Mouse (Mus musculus) kidney, adult 2 months (tissue): Measurements from ENCODE around the gene Pigk. TPM values are rescaled to one million over a fixed set of nuclear protein-coding genes. Genes with fewer than 3 reads are reported as not detected.
A peak's percentile ranks its signal among the peaks of the same experiment; 100 is the strongest.
"Not testable (repeated sequence)": the region's sequence is repeated elsewhere in the genome, so short reads cannot be mapped to it uniquely, and the experiment has no call there.

ENCODE experiments used
- DNase-seq: peaks from one replicate; pipeline ENCODE4 v3.0.0; 2021
- H3K27ac ChIP-seq: fragments of 200-500 bp; 2 replicates; pipeline ENCODE4 v1.5.1; 2012; ENCODE audit warnings: low read depth, low read length, control low read depth, inconsistent platforms; ENCODE audit not compliant: insufficient read depth
- H3K27me3 ChIP-seq: fragments of 200-500 bp; replicated peaks from 2 replicates; pipeline ENCODE4 v1.6.1; 2012; ENCODE audit warnings: mild to moderate bottlenecking, moderate library complexity, low read length, inconsistent platforms; ENCODE audit not compliant: control insufficient read depth, insufficient read depth
- H3K36me3 ChIP-seq: fragments of 200-500 bp; 2 replicates; pipeline ENCODE4 v1.6.1; 2012; ENCODE audit warnings: mild to moderate bottlenecking, moderate library complexity, low read length, inconsistent platforms; ENCODE audit not compliant: control insufficient read depth, insufficient read depth
- H3K4me1 ChIP-seq: fragments of 200-500 bp; 2 replicates; pipeline ENCODE4 v1.6.1; 2011; ENCODE audit warnings: low read length; ENCODE audit not compliant: control insufficient read depth, insufficient read depth
- H3K4me3 ChIP-seq: fragments of 200-500 bp; 2 replicates; pipeline ENCODE4 v1.5.1; 2011; ENCODE audit warnings: mild to moderate bottlenecking, low read depth, low read length, control low read depth; ENCODE audit not compliant: insufficient read depth
- CTCF ChIP-seq: fragments of 200-500 bp; conservative IDR thresholded peaks from 2 replicates; pipeline ENCODE4 v1.5.1; 2011; ENCODE audit warnings: low read depth, mild to moderate bottlenecking, control low read depth, low read length, moderate library complexity, mixed read lengths; ENCODE audit not compliant: insufficient read depth, insufficient read length
- POLR2A ChIP-seq: fragments of 200-500 bp; IDR thresholded peaks from one replicate; pipeline ENCODE4 v1.6.1; 2011; ENCODE audit warnings: low read depth, low read length, control low read depth
- WGBS: fragments of 180-500 bp; shearing (Covaris S2); methylation state at CpG from one replicate; pipeline ENCODE4 v1.1.7; 2018; 5-methylcytosine and 5-hydroxymethylcytosine counted together
- polyA plus RNA-seq: library from polyadenylated mRNA; depleted of rRNA; stranded (reverse); fragments of >200 nt; gene quantifications from 2 replicates; pipeline ENCODE4 v1.2.3, GENCODE M21; 2012

Gene Pigk
- polyA plus RNA-seq, 1 experiment, result 13.4 TPM

- Histone ChIP-seq H3K4me1 (peaks cover 5% of the 10 kb centered on the region; the same call in 1 of the 2 replicates), H3K4me3 (no peak overlapping the region), H3K27ac (no peak overlapping the region), H3K27me3 (no peaks in the 10 kb centered on the region), H3K36me3 (no peaks in the 10 kb centered on the region)
- TF ChIP-seq POLR2A (no peak), CTCF (no peak)
- no peak for DNase-seq
- 70% methylated on average over 8 of the region's 8 CpGs for WGBS
Measured at GRCm38 (mm10) chr3:152764516-152765312, 50.8 kb downstream of the Pigk start.

GRCm38 (mm10) chr3:152767485-152767884 lies 53.6 kb downstream of the Pigk start:
- DNase-seq, result no peak
- Histone ChIP-seq H3K27ac (no peak overlapping the region), H3K4me3 (no peak overlapping the region), H3K4me1 (no peaks in the 10 kb centered on the region), H3K27me3 (no peaks in the 10 kb centered on the region), H3K36me3 (no peaks in the 10 kb centered on the region)
- no peak for TF ChIP-seq CTCF
- TF ChIP-seq POLR2A, result no peak
- 65% methylated on average over 11 of the region's 11 CpGs for WGBS

- H3K4me3 ChIP-seq, result no peak overlapping the region
- H3K27me3 ChIP-seq, result no peaks in the 10 kb centered on the region
- no peak for DNase-seq
- WGBS, result 81% methylated on average over 6 of the region's 6 CpGs
- no peaks in the 10 kb centered on the region for H3K4me1 ChIP-seq
- TF ChIP-seq POLR2A, result no peak
- TF ChIP-seq CTCF, result no peak
- H3K27ac ChIP-seq, result no peak overlapping the region
- no peaks in the 10 kb centered on the region for H3K36me3 ChIP-seq
Measured at GRCm38 (mm10) chr3:152770056-152770455, 56.2 kb downstream of the Pigk start.

- H3K27ac ChIP-seq, result peak overlapping the region; percentile 67; the same call in 1 of the 2 replicates
- H3K27me3 ChIP-seq, result no peaks in the 10 kb centered on the region
- DNase-seq, result peak; percentile 54
- H3K4me1 ChIP-seq, result 0 out of 2 replicates have a peak, but pooled peaks cover 8% of the 10 kb centered on the region
- TF ChIP-seq POLR2A (no peak), CTCF (no peak)
- WGBS, result 69% methylated on average over 6 of the region's 6 CpGs
- no peaks in the 10 kb centered on the region for H3K36me3 ChIP-seq
- no peak overlapping the region for H3K4me3 ChIP-seq
Measured at GRCm38 (mm10) chr3:152776363-152776762, 62.5 kb downstream of the Pigk start.

- no peaks in the 10 kb centered on the region for H3K36me3 ChIP-seq
- WGBS, result 60% methylated on average over 16 of the region's 16 CpGs
- TF ChIP-seq POLR2A (no peak), CTCF (no peak)
- H3K4me1 ChIP-seq, result 0 out of 2 replicates have a peak, but pooled peaks cover 8% of the 10 kb centered on the region
- no peak overlapping the region for H3K4me3 ChIP-seq
- peak overlapping the region; percentile 67 for H3K27ac ChIP-seq
- peak; percentile 86 for DNase-seq
- no peaks in the 10 kb centered on the region for H3K27me3 ChIP-seq
Measured at GRCm38 (mm10) chr3:152776872-152777540, 63.1 kb downstream of the Pigk start.

- Histone ChIP-seq H3K27ac (no peak overlapping the region), H3K4me3 (no peak overlapping the region), H3K36me3 (no peaks in the 10 kb centered on the region), H3K27me3 (no peaks in the 10 kb centered on the region), H3K4me1 (0 out of 2 replicates have a peak, but pooled peaks cover 8% of the 10 kb centered on the region)
- TF ChIP-seq POLR2A (no peak), CTCF (no peak)
- DNase-seq, result no peak
- WGBS, result 75% methylated on average over 4 of the region's 4 CpGs
Measured at GRCm38 (mm10) chr3:152779819-152780218, 65.9 kb downstream of the Pigk start.

- Histone ChIP-seq H3K27me3 (no peaks in the 10 kb centered on the region), H3K4me1 (no peaks in the 10 kb centered on the region), H3K36me3 (no peaks in the 10 kb centered on the region), H3K4me3 (no peak overlapping the region), H3K27ac (no peak overlapping the region)
- WGBS, result 37% methylated on average over 7 of the region's 7 CpGs
- DNase-seq, result peak; percentile 76
- TF ChIP-seq CTCF (peak; percentile 91), POLR2A (no peak)
Measured at GRCm38 (mm10) chr3:152783792-152784191, 69.9 kb downstream of the Pigk start.

- H3K4me1 ChIP-seq, H3K36me3 ChIP-seq, H3K4me3 ChIP-seq, H3K27me3 ChIP-seq, DNase-seq, H3K27ac ChIP-seq: not testable (repeated sequence)
- 79% methylated on average over 10 of the region's 13 CpGs for WGBS
Measured at GRCm38 (mm10) chr3:152784353-152784752, 70.5 kb downstream of the Pigk start.

GRCm38 (mm10) chr3:152788301-152788953 lies 74.5 kb downstream of the Pigk start:
- not testable (repeated sequence) for H3K4me3 ChIP-seq

More at GRCm38 (mm10) chr3:152788301-152788953, 74.5 kb downstream of the Pigk start:
- not testable (repeated sequence) for H3K27me3 ChIP-seq, H3K27ac ChIP-seq, H3K4me1 ChIP-seq, DNase-seq, H3K36me3 ChIP-seq
- 88% methylated on average over 5 of the region's 5 CpGs for WGBS
